Mouse (Mus musculus) kidney, adult 10 weeks (tissue): ENCODE data around the gene Sem1. TPM values are rescaled to one million over a fixed set of nuclear protein-coding genes. Genes with fewer than 3 reads are reported as not detected.

Source experiments
- polyA plus RNA-seq: library from polyadenylated mRNA; stranded (reverse); fragments of 350-450 nt; fragmentation: Illumina TruSeq; extraction: RNeasy Lipid Tissue Mini Kit (QIAGEN cat#74804); gene quantifications from one replicate; pipeline ENCODE4 v1.2.3, GENCODE M21; 2014; ENCODE audit warnings: low read depth, low replicate concordance

Sem1 gene
- polyA plus RNA-seq = 60.9 TPM

GRCm38 (mm10) chr6:6578304-6579149, at the start of gene Sem1:
Sem1 (minus strand) TSS chr6:6578663.

